Mouse (Mus musculus) G1E (cell line): ENCODE measurements around the gene Cacnb4.

Source experiments
- CTCF ChIP-seq: IDR thresholded peaks from 2 replicates; pipeline ENCODE4 v1.5.1; 2012; ENCODE audit warnings: low read depth, low read length, inconsistent platforms, mixed read lengths
- GATA1 ChIP-seq: IDR thresholded peaks from 2 replicates; pipeline ENCODE4 v1.6.1; 2012; ENCODE audit warnings: borderline replicate concordance, low read length, inconsistent platforms, mixed read lengths

GRCm38 (mm10) chr2:52427383-52427782 is 249.2 kb downstream of the Cacnb4 start:
- no peak for TF ChIP-seq CTCF
- TF ChIP-seq GATA1: no peak
